ENCODE assay signal across 8 mouse cellular contexts in genomic region chr12:25097210-25098160, GRCm38 (mm10). TPM values are rescaled to one million over a fixed set of nuclear protein-coding genes. Genes with fewer than 3 reads are reported as not detected.
DNase-seq lines count a peak whose midpoint lies in the region; ATAC-seq and TF ChIP-seq lines count a peak whose summit lies in the region.

No protein-coding gene starts in this region.

- 3% methylated on average over 28 of the region's 28 CpGs for WGBS in heart, embryonic 10.5 days
- WGBS in liver, embryonic 14.5 days (ENCODE audit: insufficient replicate concordance) = 7% methylated on average over 28 of the region's 28 CpGs

- H3K9me3 ChIP-seq in heart, embryonic 10.5 days = no peaks in the 10 kb centered on the region
- no peaks in the 10 kb centered on the region for H3K9me3 ChIP-seq in liver, embryonic 14.5 days (ENCODE audit: control insufficient read depth, low read length)

- peaks cover 2% of the 10 kb centered on the region; the same call in 1 of the 2 replicates for H3K36me3 ChIP-seq in heart, embryonic 10.5 days
- H3K36me3 ChIP-seq in liver, embryonic 14.5 days (replicated peaks; ENCODE audit: control insufficient read depth, insufficient read depth, low read depth) = no peaks in the 10 kb centered on the region

- ATAC-seq in liver, embryonic 14.5 days (ENCODE audit: insufficient read depth) = no peak

- H3K9ac ChIP-seq in liver, embryonic 14.5 days (replicated peaks) = no peak overlapping the region

- TF ChIP-seq EP300 in liver, embryonic 14.5 days (IDR thresholded peaks at IDR 0.05; ENCODE audit: low read depth) = no peak

- no peak for TF ChIP-seq CTCF in liver, embryonic 14.5 days (IDR thresholded peaks at IDR 0.05; ENCODE audit: low read depth)

- no peaks in the 10 kb centered on the region for H3K27me3 ChIP-seq in heart, embryonic 10.5 days (ENCODE audit: insufficient read depth, poor library complexity, severe bottlenecking)
- H3K27me3 ChIP-seq in liver, embryonic 14.5 days (ENCODE audit: control insufficient read depth, insufficient read depth, low read length) = peaks cover 92% of the 10 kb centered on the region

- peak; percentile 21 for DNase-seq in thymus, postnatal 25 days
- DNase-seq in thymus, postnatal 14 days = no peak
- DNase-seq in cerebellum, postnatal 14 days = peak; percentile 32 to 50
- DNase-seq in heart, embryonic 10.5 days (ENCODE audit: low spot score) = peak; percentile 80
- DNase-seq in kidney, adult 8-10 months = peak; percentile 92 to 93
- no peak for DNase-seq in liver, embryonic 14.5 days (ENCODE audit: low read depth in 3 of 3, low spot score in 3 of 3)
- peak; percentile 77 for DNase-seq in retina, postnatal 1 day
- DNase-seq in testis, postnatal 10 days (ENCODE audit: low spot score) = no peak

- peak overlapping the region; percentile 69 for H3K4me2 ChIP-seq in liver, embryonic 14.5 days (ENCODE audit: low read depth)

- H3K4me1 ChIP-seq in heart, embryonic 10.5 days = peaks cover 43% of the 10 kb centered on the region
- H3K4me1 ChIP-seq in liver, embryonic 14.5 days (replicated peaks; ENCODE audit: control insufficient read depth in 2 of 2, insufficient read depth in 2 of 2, low read length in 1 of 2) = 0 out of 4 replicates have a peak, but pooled peaks cover 0 to 2% of the 10 kb centered on the region in 2 experiments

- peak overlapping the region; percentile 70 for H3K4me3 ChIP-seq in heart, embryonic 10.5 days
- peak overlapping the region in 1 of 2 experiments; percentile 49; a peak in 1 of 4 replicates for H3K4me3 ChIP-seq in liver, embryonic 14.5 days (ENCODE audit: insufficient read depth in 1 of 2, low read depth in 2 of 2, low read length in 2 of 2)

- H3K27ac ChIP-seq in heart, embryonic 10.5 days = peak overlapping the region; percentile 98
- H3K27ac ChIP-seq in liver, embryonic 14.5 days = peak overlapping the region; percentile 2

RNA-seq across cellular contexts. Expression of gene Id2, which starts 0.5 kb away (rescaled TPM):
- polyA plus RNA-seq in heart, embryonic 10.5 days (2016; fragmentation: Nextera tagmentation; extraction: Ambion mirVana) = 390 and 444 TPM in 2 replicates
- polyA plus RNA-seq in liver, embryonic 14.5 days (2012; rRNA removed) = 46.3 and 57.7 TPM in 2 replicates
- polyA plus RNA-seq in liver, embryonic 14.5 days (2014; fragmentation: Nextera tagmentation; extraction: Ambion mirVana) = 111 and 114 TPM in 2 replicates

Comparison
In these comparisons a context has a peak if more than half of its experiments do, and no peak if none do; other contexts are left out.
1. DNase-seq: peak in thymus, postnatal 25 days (single experiment), cerebellum, postnatal 14 days (2 of 2), heart, embryonic 10.5 days (single experiment), kidney, adult 8-10 months (2 of 2) and retina, postnatal 1 day (single experiment); none in thymus, postnatal 14 days (single experiment), liver, embryonic 14.5 days (0 of 3) and testis, postnatal 10 days (single experiment).